Mouse (Mus musculus) kidney, postnatal 36 days (tissue): Measurements from ENCODE around the gene 1700001F09Rik.
"Not testable (repeated sequence)": the region's sequence is repeated elsewhere in the genome, so short reads cannot be mapped to it uniquely, and the experiment has no call there.

Source experiments
- DNase-seq, 2 experiments: peaks; one replicate each; pipeline ENCODE4 v3.0.0; 2021 to 2022; ENCODE audit warnings: mixed read lengths in 2 of 2

Gene 1700001F09Rik

DNA sequence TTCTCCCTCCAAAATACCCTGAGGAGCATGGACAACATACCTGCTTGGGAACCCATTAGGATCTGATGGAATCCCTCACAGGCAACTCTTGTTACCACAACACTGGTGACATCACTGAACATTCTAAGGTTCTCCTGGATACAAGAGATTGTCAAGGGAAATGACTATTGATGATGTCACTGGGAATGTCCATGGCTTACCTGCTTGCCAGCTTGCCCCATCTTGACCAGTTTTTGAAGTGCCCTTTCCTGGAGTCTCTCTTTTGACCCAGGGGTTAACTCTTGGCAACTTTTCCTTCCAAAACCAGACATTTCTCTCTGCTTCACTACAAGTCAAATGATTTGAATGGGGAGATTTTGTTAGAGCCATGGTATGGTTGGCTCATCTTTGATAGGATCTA, at the start of gene 1700001F09Rik:
Gene 1700001F09Rik, minus strand, starts transcription at position 101 of the 400 bp plus-strand sequence.
- not testable (repeated sequence) for DNase-seq

DNA sequence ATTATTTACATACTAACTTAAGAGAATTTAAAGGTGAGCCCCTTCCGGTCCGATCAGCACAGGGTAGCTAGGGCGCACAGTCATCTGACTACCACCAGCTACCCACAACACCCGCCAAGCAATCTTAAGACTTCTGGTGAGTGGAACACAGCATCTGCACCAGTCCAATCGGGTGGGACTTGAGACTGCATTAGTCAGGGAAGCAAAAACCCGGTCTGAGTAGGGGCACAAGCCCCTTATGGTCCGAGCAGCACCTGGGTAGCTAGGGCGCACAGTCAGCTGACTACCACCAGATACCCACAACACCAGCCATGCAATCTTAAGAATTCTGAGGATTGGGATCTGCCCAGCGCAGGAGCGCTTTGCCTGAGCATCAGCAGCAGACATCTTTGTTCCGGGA, 14.1 kb upstream of the 1700001F09Rik start:
- DNase-seq: not testable (repeated sequence)

DNA sequence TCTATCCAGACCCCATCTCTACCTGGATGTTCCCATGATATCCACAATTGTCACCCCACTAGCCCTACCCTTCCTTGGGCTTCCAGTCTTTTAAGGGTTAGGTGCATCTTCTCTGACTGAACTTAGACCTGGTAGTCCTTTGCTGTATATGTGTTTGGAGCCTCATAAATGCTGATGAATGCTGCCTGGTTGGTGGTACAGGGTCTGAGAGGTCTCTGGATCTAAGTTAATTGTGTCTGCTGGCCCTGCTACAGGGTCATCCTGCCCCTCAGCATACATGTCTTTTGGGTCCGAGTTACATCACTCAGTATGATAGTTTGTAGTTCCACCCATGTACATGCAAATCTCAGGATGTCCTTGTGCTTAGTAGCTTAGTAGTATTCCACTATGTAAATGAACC, 11.6 kb upstream of the 1700001F09Rik start:
- DNase-seq: not testable (repeated sequence)

DNA sequence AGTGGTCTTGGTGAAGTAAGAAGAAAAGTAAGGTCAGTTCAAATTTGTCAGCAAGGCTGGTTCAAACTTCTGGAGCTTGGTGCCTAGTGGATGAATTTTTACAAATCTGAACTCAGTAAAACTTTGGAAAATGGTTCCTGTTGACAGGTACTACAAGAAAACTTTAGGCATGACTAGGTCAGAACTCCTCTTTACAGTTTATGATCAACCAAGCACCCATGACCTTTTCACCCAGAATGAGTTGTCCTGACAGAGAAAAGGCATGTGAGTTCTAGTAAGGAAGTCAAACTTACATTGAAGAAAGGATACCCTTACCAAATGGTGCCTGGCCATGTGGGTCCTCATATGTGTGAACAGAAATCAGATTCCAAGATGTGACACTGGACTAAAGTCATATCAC, 9.9 kb upstream of the 1700001F09Rik start:
- peak; percentile 14 to 50 for DNase-seq

DNA sequence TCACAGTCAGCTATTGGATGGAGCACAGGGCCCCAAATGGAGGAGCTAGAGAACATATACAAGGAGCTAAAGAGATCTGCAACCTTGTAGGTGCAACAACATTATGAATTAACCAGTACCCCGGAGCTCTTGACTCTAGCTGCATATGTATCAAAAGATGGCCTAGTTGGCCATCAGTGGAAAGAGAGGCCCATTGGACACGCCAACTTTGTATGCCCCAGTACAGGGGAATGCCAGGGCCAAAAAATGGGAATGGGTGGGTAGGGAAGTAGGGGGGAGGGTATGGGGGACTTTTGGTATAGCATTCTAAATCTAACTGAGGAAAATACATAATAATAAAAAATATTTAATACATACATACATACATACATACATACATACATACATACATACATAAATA, 5.3 kb upstream of the 1700001F09Rik start:
- not testable (repeated sequence) for DNase-seq

DNA sequence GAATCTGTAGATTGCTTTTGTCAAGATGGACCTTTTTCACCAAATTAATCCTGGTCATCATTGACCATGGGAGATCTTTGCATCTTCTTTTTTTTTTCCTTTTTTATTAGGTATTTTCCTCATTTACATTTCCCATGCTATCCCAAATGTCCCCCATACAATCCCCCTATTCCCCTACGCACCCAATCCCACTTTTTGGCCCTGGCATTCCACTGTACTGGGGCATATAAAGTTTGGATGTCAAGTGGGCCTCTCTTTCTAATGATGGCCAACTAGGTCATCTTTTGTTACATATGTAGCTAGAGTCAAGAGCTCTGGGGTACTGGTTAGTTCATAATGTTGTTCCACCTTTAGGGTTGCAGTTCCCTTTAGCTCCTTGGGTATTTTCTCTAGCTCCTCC, 10.0 kb downstream of the 1700001F09Rik start:
- DNase-seq: not testable (repeated sequence)

DNA sequence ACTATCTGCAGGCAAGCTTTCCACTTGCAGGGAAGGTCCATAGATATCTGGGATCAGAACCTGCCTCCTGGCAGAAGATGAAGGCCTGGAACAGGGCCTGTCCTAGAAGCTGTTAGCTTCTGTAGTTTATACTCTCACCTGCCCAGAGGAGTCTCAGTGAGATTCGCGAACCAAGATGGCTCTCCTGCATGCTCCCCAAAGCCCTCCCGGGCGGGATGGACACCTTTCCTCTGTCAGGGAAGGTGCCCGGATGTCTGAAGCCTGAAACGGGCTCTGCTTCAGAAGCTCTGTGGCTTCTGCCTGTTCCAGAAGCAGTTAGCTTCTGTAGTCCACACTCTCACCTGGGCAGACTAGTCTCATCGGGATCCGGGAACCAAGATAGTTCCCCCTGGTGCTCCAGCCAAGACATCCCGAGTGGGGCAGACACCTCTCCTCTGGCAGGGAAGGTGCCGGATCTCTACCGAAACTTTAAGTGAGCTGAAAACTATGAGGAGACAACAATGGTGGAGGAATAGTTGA, 16.2 kb downstream of the 1700001F09Rik start:
- DNase-seq: not testable (repeated sequence)

DNA sequence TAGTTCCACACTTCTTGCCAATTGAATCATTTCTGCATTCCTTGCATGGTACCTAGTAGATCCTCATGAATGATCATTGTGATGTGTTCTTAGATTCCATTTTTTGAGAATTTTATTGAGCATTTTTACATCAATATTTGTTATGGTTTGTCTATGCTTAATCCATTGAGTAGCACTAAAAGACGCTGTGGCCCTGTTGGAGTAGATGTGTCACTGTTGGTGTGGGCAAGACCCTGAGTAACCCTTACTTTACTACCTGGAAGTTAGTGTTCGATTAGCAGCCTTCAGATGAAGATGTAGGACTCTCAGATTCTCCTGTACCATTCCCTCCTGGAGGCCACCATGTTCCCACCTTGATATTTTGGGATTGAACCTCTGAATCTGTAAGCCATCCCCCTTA, 19.0 kb downstream of the 1700001F09Rik start:
- DNase-seq: not testable (repeated sequence)

DNA sequence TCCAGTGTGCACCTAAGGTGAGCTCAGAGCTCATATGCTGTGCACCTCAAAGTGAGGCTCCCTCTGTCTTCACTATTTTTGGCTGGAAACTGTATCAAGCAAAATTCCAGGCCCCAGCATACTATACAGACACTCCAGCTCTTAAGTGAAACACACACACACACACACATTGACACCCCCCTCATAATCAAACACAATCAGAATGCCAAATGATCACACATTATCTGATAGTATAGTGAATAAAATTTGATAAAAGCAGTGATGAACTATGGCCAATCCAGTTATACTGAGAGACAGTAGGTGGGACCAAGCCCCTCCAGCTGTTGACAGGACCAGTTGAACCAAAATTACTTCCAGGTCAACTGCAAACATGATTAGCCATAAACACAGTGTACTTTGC, 28.1 kb downstream of the 1700001F09Rik start:
- DNase-seq: not testable (repeated sequence)

DNA sequence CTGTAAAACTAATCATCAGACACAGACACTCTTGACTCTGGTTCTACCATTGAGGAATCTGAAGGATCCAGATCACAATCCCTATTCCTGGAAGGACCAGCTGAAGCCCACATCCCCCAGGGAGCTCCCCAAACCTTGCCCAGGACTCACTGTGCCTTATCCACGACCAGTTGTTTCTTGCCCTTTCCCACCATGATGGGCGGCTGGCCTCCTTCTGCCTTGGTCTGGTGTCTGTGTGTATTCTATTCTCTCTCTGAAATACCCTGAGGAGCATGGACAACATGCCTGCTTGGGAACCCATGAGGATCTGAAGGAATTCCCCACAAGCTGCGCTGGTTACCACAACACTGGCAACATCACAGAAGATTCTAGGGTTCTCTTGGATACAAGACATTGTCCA, 54.1 kb downstream of the 1700001F09Rik start, which contains the start of gene Gm8127:
Gene Gm8127, minus strand, starts transcription at position 330 of the 400 bp plus-strand sequence.
- DNase-seq: not testable (repeated sequence)
